Mouse (Mus musculus): ENCODE measurements around the gene Zswim3.
"Not testable (repeated sequence)": the region's sequence is repeated elsewhere in the genome, so short reads cannot be mapped to it uniquely, and the experiment has no call there.

The Zswim3 gene

DNA sequence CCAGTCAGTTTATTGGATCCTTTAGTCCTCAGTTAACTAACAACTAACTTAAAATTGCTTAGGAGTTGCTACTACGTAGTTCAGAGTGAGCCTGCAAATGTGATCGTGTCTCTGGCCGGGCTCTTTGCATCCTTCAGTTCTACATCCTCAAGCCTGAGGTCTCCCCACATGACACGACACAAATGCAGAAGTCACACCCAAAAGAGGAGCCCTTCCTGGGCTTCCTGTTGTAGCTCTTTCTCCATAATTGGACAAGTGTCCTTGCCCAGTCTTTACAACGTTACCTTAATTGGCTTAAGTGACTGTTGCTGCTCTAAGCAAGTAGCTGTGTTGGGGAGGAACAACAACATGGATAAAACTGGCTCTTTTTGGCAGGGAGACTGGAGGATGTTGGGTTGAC is 10.4 kb downstream of the Zswim3 start:
- DNase-seq = no peak

DNA sequence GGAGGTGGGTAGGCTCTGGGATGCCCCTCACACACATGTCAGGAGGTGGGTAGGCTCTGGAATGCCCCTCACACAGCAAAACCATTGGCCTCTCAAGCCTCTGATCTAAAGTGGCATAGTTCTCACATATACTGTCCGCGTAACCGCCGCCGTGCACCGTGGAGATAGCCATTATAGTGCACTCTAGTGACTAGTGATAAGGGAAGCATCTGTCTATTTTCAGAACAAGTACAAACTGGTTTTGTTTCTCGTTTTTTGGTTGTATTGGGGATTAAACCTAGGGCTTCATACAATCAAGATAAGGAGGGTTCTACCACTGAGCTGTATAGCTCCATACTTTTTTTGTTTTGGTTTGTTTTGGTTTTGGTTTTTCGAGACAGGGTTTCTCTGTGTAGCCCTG is 10.9 kb downstream of the Zswim3 start:
- no peak for DNase-seq

DNA sequence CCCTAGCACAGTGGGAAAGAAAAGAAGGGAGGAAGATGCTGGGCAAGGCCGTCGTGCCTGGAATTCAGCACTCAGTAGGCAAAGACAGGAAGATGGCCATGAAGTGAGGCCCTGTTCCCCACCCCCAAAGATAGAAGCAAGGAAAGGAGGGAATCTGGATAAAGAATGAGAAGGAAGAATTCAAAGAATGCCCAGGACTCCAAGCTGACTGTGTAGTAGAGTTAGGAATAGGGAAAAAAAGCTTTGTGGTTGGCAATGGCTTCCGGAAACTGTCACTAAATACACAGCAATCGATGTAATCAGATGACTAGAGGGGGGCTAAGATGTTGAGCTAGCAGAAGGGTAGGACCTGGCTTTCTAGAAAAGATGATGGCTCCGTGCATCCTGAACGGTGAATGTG is 12.3 kb downstream of the Zswim3 start:
- no peak for DNase-seq

DNA sequence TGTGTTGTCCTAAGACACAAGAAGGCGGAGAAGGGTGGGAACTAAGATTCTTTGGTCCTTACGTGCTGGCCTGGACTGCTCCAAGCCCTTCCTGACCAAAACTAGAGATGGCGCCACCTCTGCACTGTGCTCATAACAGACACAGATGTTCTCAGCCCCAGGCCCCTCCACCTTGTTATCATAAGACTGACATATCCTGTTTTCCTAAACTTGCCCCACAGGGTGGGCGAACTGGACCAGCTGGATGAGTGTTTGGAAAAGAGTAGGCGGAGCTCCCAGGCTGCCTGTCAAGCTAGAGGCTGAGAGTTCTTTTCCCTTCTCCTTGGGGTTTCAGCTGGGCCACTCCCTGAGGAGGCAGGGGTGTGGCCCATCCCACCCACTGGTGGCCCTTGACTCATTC is 12.8 kb downstream of the Zswim3 start:
- no peak for DNase-seq

DNA sequence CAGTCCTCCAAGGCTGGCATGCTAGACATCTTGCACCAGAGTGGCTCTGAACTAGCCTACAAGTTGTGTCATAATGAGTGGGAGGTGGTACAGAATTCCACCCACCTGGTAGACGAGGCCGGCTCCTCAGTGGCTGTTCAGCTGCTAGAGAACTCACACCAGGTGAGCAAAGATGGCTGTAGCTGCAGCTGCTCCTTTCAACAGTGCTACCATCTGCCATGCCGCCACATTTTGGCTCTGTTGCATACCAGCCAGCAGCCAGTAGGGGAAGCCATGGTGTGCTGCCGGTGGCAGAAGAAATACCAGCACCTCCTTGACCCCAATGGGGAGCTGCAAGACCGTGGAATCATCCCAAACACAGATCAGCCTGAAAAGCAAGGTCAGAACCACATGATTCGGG is 16.2 kb downstream of the Zswim3 start:
- DNase-seq = peak; percentile 38 to 48

DNA sequence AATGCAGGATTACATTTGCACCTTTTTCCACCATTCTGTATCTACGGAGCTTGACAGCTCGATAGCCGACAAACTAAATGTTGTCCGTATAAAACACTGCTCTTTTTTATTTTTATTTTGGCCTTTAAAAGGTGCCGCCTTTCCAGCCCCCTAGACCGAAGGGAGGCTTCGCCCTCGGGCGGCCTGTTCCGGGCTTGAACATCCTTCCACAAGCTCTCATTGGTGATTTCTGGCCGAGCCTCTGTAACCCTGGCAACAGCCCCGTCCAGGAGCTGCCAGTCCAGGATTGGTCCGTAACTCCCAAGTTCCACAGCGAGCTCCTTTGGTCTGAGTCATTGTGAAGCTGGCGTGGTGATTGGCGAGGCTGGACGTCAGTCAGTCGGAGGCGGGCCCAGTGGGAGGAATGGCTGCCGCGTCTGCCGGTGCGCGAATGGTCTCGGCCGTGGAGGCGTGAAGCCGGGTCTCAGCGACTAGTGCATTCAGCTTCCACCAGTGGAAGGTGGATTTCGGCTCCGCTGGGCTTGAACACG is 17.8 kb downstream of the Zswim3 start, which contains the start of gene Zswim1:
Gene Zswim1, plus strand, starts transcription at position 51 of the 530 bp plus-strand sequence.
- peak; percentile 100 for DNase-seq

DNA sequence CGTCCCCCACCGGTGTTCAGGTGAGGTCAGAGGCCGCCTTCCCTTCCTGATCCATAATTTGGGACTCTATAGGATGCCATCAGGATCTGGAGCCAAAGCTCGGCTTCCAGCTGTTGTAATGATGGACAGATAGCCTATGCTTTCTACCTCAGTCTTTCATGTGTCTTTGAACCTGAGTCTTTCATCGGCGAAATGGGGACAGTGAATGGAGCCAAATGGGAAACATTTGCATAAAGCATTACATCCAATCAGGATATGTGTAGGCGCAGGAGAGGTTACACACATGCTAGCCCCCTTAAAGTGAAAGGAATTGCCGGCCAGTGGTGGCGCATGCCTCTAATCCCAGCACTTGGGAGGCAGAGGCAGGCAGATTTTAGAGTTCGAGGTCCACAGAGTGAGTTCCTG is 18.3 kb downstream of the Zswim3 start:
- no peak for DNase-seq

DNA sequence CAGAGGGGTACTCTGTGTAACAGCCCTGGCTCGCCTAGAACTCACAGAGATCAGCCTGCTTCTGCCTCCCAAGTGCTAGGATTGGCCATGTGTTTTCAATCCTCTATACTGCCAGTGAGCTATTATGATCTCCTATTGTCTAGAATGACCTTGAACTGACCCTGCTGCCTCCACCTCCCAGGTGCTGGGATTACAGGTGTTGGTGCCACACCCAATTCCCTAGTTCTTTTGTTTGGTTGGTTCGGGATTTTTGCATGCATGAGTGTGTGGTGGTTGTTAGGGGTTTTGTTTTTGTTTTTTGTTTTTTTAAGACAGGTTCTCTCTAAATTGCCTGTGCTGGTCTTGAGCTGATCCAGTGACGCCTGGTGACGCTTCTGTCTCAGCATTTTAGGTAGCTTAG is 19.1 kb downstream of the Zswim3 start:
- DNase-seq = no peak

DNA sequence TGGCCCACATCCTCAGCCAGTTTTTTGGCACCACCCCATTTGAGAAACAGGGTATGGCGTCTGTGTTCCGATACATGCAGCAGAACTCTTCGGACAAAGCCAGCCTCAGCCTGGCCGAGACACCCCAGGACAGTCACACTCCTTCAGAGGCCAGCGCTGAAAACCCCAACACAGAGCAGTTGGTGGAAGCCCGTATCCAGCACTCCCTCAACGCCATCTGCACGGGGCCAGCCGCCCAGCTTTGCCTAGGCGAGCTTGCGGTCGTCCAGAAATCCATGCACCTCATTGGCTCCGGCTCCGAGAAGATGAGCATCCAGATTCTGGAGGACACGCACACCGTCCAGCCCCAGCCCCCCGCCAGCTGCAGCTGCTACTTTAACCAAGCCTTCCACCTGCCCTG is 20.6 kb downstream of the Zswim3 start:
- DNase-seq = no peak

DNA sequence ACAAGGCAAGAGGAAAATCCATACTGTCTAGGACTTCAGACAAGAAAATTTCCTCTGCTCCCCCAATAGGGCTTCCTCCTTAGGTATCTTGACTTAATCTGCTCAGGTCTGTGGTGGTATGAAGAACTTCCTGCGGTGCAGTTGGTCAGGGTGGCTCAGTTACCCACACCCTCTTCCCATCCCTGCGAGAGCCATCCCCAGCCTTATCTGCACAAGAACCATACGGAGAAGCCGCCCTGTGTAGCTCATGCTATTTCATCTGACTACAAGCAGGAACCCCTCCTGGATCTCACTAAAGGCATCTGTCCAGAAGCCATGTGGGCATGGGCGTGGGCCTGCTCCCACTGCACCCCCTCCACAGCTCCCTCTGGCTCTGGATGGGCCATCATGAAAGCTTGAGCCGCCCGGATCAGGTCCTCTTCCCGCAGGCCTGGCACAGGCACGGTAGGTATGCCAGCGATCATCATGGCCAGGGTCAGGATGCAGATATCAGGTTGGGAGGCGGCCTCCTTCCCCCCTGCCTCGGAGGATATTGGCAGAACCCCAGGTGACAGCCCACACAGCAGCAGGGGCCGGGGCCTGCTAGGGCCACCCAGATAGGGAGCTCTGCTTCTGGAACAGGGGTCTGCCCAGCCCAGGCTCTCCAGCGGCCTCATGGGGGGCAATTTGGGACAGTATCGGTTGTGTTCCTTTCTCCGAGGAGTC is 22.4 kb downstream of the Zswim3 start:
- no peak for DNase-seq

DNA sequence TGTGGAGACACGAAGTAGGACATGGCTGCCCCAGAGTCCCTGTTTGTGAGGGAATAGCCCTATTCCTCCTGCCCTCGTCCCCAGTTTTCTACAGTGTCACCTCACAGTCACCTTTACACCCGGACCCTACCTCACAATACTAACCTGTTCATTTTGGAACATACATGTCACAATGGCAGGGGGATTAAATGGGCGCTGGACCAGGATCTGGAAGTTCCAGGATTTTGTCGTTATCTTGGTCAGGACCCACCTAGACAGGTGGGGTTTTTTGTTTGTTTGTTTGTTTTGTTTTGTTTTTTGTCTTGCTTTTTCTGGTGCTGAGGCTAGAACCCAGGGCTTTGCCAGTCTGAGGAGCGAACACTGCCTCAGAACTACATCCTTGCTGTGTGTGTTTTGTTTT is 23.5 kb downstream of the Zswim3 start, which contains the start of gene Spata25:
Gene Spata25, minus strand, starts transcription at position 101 of the 400 bp plus-strand sequence.
- no peak for DNase-seq

DNA sequence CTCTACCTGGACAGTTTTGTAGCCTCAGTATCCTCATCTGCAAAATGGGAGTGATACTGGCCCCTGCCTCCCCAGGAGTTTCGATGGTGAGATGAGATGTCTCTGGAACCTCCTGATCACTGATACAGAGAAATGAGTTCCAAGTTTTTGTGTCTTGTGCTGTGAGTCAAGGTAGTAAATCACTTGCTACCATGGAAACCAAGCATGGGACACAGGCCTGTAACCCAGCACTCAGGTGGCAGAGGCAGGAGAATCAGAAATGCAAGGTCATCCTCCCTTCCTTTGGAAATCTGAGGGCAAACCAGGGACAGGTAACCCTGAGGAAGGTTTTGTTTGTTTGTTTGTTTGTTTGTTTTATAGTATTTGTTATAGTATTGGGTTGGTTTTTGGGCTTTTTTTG is 24.2 kb downstream of the Zswim3 start:
- DNase-seq = no peak

DNA sequence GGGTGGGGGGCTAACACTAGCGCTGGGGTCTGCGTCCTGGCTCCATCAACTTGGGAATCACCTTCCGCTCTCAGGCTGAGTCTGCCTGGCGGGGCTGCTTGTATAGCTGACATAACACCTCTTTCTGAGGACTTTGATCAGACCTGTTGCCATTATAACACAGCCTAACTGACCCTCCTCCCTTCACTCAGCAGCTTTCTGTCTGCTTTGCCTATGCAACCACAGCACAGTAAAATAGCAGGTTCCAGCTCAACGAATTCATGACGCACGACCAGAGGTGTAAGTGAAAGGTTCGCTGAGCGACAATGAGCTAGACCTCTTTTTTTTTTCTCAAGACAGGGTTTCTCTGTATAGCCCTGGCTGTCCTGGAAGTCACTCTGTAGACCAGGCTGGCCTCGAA is 26.1 kb downstream of the Zswim3 start:
- no peak for DNase-seq

DNA sequence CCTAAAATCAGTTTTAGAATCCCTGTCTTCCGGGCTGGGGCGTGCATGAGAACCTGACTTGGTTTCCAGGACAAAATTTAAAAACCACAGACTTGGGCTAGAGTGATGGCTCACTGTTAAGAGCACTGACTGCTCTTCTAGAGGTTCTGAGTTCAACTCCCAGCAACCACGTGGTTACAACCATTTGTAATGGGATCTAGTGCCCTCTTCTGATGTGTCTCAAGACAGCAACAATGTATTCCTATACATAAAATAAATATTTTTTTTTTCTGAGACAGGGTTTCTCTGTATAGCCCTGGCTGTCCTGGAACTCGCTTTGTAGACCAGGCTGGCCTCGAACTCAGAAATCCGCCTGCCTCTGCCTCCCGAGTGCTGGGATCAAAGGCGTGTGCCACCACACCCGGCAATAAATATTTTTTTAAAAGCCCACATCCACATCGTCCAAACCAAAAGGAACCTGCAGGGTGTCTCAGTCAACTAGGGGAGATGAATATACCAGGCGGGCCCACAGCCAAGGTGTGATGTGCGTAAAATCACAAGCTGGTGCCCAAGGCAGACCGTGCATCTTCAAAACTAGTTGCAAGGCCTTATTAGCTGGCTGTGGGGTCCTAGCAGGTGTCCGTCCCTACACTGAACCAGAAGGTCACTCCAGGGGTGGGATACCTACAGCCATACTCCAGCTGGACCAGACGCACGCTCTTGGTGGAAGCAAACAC is 27.3 kb downstream of the Zswim3 start:
- peak; percentile 59 to 73 for DNase-seq

DNA sequence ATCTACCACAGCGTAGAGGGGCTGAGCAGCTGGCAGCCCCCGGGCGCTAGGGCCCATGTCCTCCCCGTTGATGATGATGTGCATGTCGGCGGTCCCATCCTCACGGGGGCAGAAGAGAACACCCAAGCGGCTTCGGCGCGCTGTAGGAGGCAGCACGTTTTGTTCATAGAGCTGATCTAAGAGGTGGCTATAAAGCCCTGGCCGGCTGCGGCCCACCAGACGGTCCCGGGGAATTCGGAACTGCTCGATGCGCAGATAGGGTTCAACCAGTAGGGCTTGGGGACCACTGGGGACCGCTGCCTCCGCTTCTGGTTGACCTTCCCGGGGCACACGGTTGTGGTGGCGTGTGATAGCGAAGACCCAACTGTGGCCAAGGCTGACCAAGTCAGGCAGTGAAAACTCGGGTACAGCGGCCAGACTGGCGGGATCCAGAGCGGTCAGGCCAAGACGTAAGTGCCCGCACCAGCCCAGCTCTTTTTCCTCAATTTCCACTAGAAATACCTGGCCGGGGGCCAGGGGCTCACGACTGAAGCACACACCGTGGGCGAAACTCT is 27.9 kb downstream of the Zswim3 start, which contains the start of gene Ctsa:
Gene Ctsa, plus strand, starts transcription at position 126 of the 554 bp plus-strand sequence.
- DNase-seq = peak; percentile 77 to 80

DNA sequence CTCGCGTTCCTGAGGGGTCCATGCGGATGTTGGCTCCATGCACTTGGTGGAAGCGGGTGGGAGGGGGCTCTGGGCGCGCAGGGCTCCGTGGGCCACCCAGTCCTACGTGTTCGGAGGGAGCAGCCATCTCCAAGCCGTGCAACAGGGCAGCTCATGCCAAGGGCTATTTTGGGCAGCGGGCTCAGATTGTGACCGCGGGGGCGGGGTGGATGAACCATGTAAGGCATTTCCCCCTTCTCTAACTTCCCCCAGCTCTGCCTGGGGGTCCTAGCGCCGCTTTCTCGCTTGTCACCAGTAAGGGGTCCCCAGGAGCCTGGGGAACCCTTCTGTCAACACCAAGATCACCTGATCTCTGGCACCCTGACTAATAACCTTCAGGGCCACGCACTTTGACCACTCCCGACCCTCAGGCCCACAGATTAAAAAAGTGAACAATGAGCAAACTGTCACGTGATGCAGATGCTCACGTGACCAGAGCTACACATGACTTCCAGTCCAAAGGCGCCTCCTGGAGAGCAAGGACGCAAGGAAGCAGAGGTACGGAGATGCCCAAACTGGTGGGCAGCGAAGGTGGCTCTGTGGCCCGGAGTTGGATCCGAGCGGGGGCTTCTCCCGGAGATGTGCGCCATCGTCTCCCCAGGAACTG is 28.5 kb downstream of the Zswim3 start, which contains the start of gene Neurl2:
Gene Neurl2, minus strand, starts transcription at position 143 of the 646 bp plus-strand sequence.
- DNase-seq = peak; percentile 93

DNA sequence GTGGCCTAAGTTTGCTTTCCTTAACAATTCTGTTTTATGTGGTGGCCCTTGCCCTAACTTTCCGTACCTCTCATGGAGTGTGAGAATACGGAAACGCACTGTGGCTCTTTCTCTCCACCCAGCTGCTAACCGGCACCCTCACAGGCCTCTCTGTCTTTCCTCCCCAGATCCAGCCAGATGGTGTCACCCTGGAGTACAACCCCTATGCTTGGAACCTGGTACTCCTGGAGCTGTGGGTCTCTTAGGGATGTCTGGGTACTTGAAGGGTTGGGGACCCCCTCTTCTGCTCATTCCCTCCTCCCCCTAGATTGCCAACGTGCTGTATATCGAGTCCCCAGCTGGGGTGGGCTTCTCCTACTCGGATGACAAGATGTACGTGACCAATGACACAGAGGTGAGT is 29.6 kb downstream of the Zswim3 start:
- peak in 1 of 2 experiments; percentile 40 for DNase-seq

DNA sequence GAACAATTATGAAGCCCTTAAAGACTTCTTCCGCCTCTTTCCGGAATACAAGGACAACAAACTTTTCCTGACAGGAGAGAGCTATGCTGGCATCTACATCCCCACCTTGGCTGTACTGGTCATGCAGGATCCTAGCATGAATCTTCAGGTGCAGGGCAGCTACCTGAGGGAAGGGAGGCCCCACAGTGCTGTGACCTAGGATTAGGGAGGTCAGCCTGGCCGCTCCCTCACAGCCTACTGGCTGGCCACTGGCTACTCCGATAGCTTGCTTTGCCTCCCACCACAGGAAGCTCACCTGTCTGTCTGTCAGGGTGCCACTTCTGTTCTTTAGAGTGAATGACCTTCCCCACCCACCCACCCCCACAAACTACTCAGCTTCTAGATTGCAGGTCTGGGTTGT is 30.3 kb downstream of the Zswim3 start:
- DNase-seq = no peak

DNA sequence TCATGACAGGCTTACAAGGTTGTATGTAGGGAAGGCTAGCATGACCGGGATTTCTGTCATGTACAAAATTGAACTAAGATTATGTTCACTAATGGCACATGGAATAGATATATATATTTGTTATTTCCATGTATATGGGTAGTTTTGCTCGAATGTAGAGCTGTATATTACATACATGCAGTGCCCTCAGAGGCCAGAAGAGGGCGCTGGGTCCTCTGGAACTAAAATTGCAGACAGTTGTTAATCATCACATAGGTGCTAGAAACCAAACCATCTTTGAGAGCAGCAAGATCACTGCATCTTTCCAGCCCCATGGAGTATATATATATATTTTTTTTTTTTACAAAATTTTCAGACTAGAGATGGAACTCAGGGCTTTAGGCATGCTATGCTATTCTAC is 40.9 kb downstream of the Zswim3 start:
- DNase-seq = peak in 1 of 2 experiments; percentile 53

DNA sequence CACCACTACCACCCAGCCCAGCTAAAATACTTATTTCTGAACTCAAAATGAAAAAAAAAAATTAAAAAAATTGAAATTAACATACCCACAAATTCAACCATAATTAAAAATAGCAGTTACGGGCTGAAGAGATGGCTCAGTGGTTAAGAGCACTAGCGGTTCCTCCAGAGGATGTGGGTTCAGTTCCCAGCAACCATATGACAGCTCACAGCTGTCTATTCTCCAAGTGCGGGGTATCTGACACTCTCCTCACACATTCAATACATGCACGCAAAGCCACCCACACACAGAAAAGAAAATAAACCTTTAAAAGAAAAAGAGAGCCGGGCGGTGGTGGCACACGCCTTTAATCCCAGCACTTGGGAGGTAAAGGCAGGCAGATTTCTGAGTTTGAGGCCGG is 45.2 kb downstream of the Zswim3 start:
- DNase-seq = no peak

DNA sequence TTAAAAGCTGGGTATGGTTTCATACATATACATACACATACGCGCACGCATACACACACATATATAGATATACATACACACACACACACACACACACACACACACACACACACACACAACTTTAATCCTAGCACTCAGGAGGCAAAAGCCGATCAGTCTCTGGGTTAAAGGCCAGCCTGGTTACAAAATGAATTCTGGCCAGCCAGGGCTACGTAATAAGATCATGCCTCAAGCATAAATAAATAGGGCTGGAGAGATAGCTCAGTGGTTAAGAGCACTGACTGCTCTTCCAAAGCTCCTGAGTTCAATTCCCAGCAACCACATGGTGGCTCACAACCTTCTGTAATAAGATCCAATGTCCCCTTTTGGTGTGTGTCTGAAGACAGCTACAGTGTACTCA is 50.7 kb downstream of the Zswim3 start:
- DNase-seq = not testable (repeated sequence)

DNA sequence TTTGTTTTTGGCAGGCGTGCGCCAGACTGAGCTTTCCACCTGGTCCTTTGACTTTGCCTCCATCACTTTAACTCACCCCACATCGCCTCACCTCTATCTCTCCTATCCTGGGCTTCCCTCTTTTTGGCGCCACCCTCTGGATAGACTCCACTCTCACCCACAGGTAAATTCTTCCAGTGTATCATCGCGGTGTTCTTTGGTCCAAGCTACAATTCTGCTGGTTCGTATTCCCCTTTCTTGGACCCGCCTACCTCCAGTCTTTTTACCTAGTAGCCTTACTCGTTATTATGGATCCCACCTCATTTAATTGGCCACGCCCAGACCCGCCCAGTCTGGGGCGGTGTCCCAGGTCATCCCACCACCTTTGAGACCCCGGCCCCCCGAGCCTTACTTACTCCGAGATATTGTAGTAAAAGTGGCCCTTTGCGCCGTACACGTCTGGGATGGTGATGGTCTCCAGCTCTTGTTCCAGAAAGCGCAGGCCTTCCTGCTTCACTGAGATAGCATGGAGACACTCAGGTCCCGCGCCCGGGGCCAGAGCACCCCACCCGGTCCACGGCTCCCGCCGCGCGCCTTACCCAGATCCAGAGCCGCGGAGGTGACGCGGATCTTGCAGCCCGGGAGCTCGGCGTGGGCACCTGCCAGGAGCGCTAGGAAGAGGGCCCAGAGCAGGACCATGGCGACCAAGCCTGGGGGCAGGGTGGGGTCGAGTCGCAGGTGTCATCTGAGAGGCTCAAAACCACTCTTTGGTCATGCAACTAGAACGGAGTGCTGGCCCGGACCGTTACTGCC is 51.6 kb downstream of the Zswim3 start:
- peak in 1 of 2 experiments; percentile 48 for DNase-seq

Data from cerebellum, postnatal 14 days (tissue).